Mouse (Mus musculus): ENCODE data around the gene Cbx5. TPM values are rescaled to one million over a fixed set of nuclear protein-coding genes. Genes with fewer than 3 reads are reported as not detected.
"Not testable (repeated sequence)": the region's sequence is repeated elsewhere in the genome, so short reads cannot be mapped to it uniquely, and the experiment has no call there.

Cbx5 gene
- polyA plus RNA-seq, 1 experiment = 15.7 TPM

DNA sequence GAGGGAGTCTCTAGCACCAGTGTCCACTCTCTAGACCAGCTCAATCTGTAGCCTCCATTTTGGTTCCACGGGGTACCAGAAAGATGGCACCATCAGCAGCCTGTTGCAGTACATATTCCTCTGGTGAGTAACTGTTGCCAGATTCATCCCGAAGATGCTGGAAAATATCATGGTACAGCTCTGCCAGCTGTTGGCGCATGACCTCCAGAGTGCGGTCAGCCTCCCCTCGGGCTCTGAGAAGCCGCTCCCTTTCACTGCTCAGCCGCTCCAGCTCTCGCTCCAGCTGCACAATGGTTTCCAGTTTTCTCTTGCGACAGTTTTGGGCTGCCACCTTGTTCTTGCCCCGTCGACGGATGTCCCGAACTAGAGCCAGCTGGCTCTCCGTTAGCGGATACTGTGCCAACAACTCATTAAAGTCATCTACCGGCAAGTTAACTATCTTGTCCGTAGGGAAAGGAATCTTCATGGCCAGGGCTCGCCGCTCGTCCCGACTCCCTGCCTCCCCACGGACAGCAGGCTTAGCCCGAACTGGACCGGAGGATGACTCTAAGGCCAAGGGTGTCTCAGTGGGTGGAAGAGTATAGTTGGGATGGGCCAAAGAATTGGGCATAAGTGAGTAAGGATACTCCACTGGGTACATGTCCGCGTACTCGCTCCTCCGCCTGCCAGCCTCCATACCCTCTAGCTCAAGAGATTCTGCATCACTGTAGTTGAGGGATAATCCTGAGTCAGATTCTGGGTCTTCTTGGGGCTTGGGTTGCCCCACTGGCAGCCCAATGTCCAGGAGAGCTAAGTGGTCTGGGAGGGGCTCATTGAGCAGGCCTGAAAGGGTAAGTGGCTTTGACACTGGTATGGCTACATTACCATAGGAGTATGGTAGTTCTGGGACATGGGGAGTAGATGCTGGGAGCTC, 9.0 kb upstream of the Cbx5 start:
- no peaks in the 10 kb centered on the region; the same call in 1 of the 2 replicates for H3K4me1 ChIP-seq (ENCODE audit: control insufficient read depth, insufficient read depth, low read length)
- no peaks in the 10 kb centered on the region for H3K27me3 ChIP-seq (ENCODE audit: control insufficient read depth, insufficient read depth, low read length)
- no peak overlapping the region for H3K27ac ChIP-seq (ENCODE audit: control insufficient read depth, insufficient read depth, low read depth, low read length)
- H3K36me3 ChIP-seq (ENCODE audit: control insufficient read depth, insufficient read depth, low read length) = peaks cover 1% of the 10 kb centered on the region
- H3K4me3 ChIP-seq (ENCODE audit: control insufficient read depth, low read depth, low read length) = no peak overlapping the region
- TF ChIP-seq POLR2A (IDR thresholded peaks at IDR 0.05; ENCODE audit: control insufficient read depth, low read depth, low read length) = no peak
- TF ChIP-seq CTCF (IDR thresholded peaks at IDR 0.05; ENCODE audit: control insufficient read depth, insufficient read depth, insufficient replicate concordance, low read depth, low read length) = no peak

DNA sequence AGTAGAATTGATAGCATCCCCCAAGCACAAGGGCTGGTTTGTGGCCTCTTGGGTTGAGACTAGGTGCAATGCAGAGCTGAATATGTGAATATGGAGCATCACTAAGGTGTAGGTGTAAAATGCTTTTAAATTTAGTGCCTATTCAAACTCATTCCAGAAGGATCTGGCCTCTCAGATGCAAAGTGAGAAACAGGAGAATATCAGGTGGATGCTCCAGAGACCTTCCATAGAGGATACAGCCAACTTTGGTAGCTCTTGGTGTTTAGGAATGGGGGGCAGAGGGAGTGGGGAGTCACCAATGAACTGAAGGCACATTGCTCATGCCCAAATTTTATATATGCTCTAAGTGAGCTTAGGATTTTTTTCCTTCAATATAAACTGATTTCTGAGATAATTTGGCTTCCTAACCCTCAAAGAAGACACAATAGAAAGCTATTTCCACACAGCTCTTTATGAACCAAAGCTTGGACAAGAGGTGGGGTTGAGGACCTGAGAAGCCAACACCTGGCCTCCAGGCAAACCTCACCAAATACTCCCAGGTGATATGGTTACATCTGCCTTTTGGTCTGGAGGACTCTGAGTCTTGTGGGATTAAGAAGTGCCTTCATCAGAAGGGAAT, 8.3 kb upstream of the Cbx5 start:
- Histone ChIP-seq H3K36me3 (ENCODE audit: control insufficient read depth, insufficient read depth, low read length) (peaks cover 3% of the 10 kb centered on the region), H3K4me3 (ENCODE audit: control insufficient read depth, low read depth, low read length) (no peak overlapping the region), H3K27ac (ENCODE audit: control insufficient read depth, insufficient read depth, low read depth, low read length) (no peak overlapping the region)

DNA sequence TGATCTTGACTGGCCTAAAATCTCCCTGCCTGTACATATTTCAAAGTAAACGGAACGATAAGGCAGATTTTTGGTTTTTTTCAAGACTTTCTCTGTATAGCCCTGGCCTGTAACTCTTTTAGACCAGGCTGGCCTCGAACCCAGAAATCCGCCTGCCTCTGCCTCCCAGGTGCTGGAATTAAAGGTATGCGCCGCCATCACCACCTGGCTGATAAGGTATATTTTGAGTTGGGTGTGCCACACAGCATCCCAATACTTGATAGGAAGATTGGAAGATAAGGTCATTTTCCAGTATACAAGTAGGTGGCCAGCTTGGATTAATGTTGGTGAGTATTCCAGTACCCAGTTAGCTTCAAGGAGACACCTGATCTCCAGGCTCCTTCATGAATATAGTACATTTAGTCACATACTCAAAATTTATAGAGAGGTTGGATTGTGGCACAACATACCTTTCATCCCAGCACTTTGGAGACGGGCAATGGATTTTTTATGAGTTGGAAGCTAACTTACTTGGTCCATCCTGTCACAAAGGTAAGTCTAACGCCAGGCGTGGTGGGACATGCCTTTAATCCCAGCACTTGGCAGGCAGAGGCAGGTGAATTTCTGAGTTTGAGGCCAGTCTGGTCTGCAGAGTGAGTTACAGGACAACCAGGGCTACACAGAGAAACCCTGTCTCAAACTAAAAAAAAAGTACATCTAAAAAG, 7.6 kb upstream of the Cbx5 start:
- H3K36me3 ChIP-seq (ENCODE audit: control insufficient read depth, insufficient read depth, low read length) = peaks cover 3% of the 10 kb centered on the region
- H3K4me1 ChIP-seq (ENCODE audit: control insufficient read depth, insufficient read depth, low read length) = no peaks in the 10 kb centered on the region; the same call in 1 of the 2 replicates
- H3K4me3 ChIP-seq (ENCODE audit: control insufficient read depth, low read depth, low read length) = no peak overlapping the region
- H3K27ac ChIP-seq (ENCODE audit: control insufficient read depth, insufficient read depth, low read depth, low read length) = no peak overlapping the region
- no peak for TF ChIP-seq POLR2A (IDR thresholded peaks at IDR 0.05; ENCODE audit: control insufficient read depth, low read depth, low read length)
- TF ChIP-seq CTCF (IDR thresholded peaks at IDR 0.05; ENCODE audit: control insufficient read depth, insufficient read depth, insufficient replicate concordance, low read depth, low read length) = no peak
- H3K27me3 ChIP-seq (ENCODE audit: control insufficient read depth, insufficient read depth, low read length) = no peaks in the 10 kb centered on the region

More for the DNA sequence above, 8.3 kb upstream of the Cbx5 start:
- H3K4me1 ChIP-seq (ENCODE audit: control insufficient read depth, insufficient read depth, low read length) = no peaks in the 10 kb centered on the region; the same call in 1 of the 2 replicates
- TF ChIP-seq CTCF (IDR thresholded peaks at IDR 0.05; ENCODE audit: control insufficient read depth, insufficient read depth, insufficient replicate concordance, low read depth, low read length) = no peak
- TF ChIP-seq POLR2A (IDR thresholded peaks at IDR 0.05; ENCODE audit: control insufficient read depth, low read depth, low read length) = no peak
- H3K27me3 ChIP-seq (ENCODE audit: control insufficient read depth, insufficient read depth, low read length) = no peaks in the 10 kb centered on the region

DNA sequence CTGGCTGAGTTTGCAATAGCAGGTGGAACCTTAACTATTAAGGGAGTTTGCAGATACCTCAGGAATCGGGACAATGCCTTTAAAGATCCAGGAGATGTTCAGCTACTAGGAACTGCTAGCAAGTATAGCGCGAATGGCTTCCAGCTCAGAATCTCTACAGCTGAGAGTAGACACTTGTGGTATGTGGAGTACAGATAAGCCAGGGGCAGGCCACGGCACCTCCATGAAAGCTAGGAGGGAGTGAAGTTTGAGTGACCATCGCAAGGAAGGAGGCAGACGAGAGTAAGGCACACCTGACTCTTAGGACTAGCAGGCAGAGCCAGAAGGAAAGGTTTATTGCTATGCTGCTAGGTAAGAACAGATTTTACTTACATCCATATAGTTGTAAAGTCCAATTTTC, 6.0 kb upstream of the Cbx5 start:
- Histone ChIP-seq H3K4me3 (ENCODE audit: control insufficient read depth, low read depth, low read length) (no peak overlapping the region), H3K36me3 (ENCODE audit: control insufficient read depth, insufficient read depth, low read length) (peaks cover 3% of the 10 kb centered on the region), H3K27ac (ENCODE audit: control insufficient read depth, insufficient read depth, low read depth, low read length) (no peak overlapping the region)

DNA sequence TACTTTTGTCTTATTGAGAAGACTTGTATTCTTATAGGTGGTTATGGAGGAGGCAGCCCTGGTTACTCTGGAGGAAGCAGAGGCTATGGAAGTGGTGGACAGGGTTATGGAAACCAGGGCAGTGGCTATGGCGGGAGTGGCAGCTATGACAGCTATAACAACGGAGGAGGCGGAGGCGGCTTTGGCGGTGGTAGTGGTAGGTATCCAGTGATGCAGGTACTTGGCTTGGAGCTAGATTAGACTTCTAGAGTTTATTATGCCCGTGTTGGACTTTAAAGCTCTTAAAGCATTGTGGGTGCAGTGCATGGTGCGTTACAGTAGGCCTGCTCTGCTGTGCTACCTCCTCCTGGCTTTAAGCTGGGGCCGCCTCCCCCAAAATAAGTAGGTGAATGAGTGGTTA, 3.3 kb upstream of the Cbx5 start:
- Histone ChIP-seq H3K36me3 (ENCODE audit: control insufficient read depth, insufficient read depth, low read length) (peaks cover 3% of the 10 kb centered on the region), H3K4me1 (ENCODE audit: control insufficient read depth, insufficient read depth, low read length) (no peaks in the 10 kb centered on the region), H3K27ac (ENCODE audit: control insufficient read depth, insufficient read depth, low read depth, low read length) (no peak overlapping the region), H3K27me3 (ENCODE audit: control insufficient read depth, insufficient read depth, low read length) (no peaks in the 10 kb centered on the region), H3K4me3 (ENCODE audit: control insufficient read depth, low read depth, low read length) (peak overlapping the region; percentile 44)
- TF ChIP-seq POLR2A (IDR thresholded peaks at IDR 0.05; ENCODE audit: control insufficient read depth, low read depth, low read length) (no peak), CTCF (IDR thresholded peaks at IDR 0.05; ENCODE audit: control insufficient read depth, insufficient read depth, insufficient replicate concordance, low read depth, low read length) (no peak)

More for the DNA sequence above, 6.0 kb upstream of the Cbx5 start:
- H3K4me1 ChIP-seq (ENCODE audit: control insufficient read depth, insufficient read depth, low read length) = no peaks in the 10 kb centered on the region; the same call in 1 of the 2 replicates
- H3K27me3 ChIP-seq (ENCODE audit: control insufficient read depth, insufficient read depth, low read length) = no peaks in the 10 kb centered on the region
- TF ChIP-seq CTCF (IDR thresholded peaks at IDR 0.05; ENCODE audit: control insufficient read depth, insufficient read depth, insufficient replicate concordance, low read depth, low read length) (no peak), POLR2A (IDR thresholded peaks at IDR 0.05; ENCODE audit: control insufficient read depth, low read depth, low read length) (no peak)

DNA sequence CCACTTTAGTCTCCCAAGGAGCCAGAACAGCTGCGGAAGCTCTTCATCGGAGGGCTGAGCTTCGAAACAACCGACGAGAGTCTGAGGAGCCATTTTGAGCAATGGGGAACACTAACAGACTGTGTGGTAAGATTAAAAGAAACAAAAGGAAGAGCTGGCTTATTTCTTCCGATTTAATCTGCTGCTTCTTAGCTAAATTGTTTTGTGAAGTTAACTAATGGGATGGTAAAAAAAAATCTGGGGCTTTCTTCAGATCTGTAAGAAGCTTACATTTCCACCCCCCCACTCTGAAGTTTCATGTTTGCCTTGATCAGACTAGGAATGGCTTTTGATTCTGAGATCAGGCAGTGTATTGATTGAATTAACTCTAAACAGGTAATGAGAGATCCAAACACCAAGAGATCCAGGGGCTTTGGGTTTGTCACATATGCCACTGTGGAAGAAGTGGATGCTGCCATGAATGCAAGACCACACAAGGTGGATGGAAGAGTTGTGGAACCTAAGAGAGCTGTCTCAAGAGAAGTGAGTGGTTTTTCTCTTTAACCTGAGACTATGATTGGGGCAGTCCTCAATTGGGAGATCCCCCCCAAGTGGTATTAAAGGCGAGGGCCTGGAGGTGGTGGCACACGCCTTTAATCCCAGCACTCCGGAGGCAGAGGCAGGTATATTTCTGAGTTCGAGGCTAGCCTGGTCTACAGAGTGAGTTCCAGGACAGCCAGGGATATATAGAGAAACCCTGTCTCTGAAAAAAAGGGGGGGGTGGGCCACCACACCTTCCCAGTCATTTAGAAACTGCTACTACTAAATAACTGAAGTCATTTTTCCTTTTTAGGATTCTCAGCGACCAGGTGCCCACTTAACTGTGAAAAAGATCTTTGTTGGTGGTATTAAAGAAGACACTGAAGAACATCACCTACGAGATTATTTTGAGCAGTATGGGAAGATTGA, 1.7 kb upstream of the Cbx5 start:
- H3K27me3 ChIP-seq (ENCODE audit: control insufficient read depth, insufficient read depth, low read length); H3K36me3 ChIP-seq (ENCODE audit: control insufficient read depth, insufficient read depth, low read length); H3K4me1 ChIP-seq (ENCODE audit: control insufficient read depth, insufficient read depth, low read length): not testable (repeated sequence)
- peak overlapping the region; percentile 99 for H3K27ac ChIP-seq (ENCODE audit: control insufficient read depth, insufficient read depth, low read depth, low read length)
- peak overlapping the region; percentile 99 for H3K4me3 ChIP-seq (ENCODE audit: control insufficient read depth, low read depth, low read length)

Measured in testis, adult 2 months (tissue).